Mouse (Mus musculus): ENCODE measurements around the gene Nudt17.

- TF ChIP-seq CTCF (IDR thresholded peaks at IDR 0.05; ENCODE audit: insufficient read depth, low read length) (no peak), POLR2A (IDR thresholded peaks at IDR 0.05; ENCODE audit: borderline replicate concordance, extremely low read depth, low read depth, low read length) (no peak)
Measured at GRCm38 (mm10) chr3:96701003-96701402, 7.4 kb downstream of the Nudt17 start.

All from lung, adult 2 months (tissue).